Mouse (Mus musculus): Measurements from ENCODE around the gene Stat6.

The Stat6 gene

GRCm38 (mm10) chr10:127665366-127666181 lies 22.8 kb downstream of the Stat6 start:
- in situ Hi-C loops (cut with MboI; ENCODE audit: low pct_unique_long_range_greater_than_20kb in 1 of 2, low sequenced_read_pairs in 2 of 2, unreplicated experiment in 1 of 2) = no loop called here

- in situ Hi-C loops (cut with MboI; ENCODE audit: low pct_unique_long_range_greater_than_20kb in 1 of 2, low sequenced_read_pairs in 2 of 2, unreplicated experiment in 1 of 2) = no loop called here
These were observed 23.9 kb downstream of the Stat6 start, which contains the start of gene Nemp1 for GRCm38 (mm10) chr10:127666501-127667268. TSS of gene Nemp1 (plus strand) at chr10:127666901.

DNA sequence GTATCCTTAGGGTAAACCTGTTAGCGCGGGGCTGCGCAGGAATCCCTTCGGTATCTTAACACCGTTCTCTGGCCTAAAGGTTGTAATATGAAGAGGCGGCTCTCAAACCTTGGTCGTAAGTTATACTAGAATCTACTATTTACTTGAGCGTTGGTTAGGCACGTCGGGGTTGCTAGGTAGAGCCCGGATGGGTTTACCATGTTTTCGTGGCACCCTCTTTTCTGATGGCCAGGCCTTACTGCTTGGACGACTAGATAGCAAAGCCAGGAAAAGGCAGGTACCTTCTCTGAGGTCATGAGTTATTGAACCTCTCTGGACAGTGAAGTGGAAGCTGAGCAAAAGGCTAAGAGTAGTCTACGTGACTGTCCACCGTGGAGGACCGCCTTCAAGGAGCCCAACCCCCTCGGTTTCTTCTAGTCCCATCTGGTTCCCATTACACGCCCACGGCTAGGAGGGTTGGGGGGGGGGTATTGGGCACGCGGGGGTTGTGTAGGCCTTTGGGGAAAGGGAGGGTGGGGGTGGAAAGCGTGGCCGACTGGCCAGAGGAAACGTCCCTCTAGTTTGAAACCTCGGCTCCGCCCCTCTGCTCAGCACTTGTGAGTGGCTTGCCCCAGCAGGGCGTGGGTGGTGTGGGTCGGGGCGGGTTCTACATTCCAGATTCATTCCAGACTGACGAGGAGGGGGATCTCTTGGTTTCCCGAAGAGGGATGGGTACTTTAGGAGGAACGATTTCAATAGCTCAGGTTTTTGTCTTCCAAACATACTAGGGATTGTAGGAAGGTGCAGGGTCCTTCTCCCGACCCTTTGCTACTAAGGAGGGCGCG lies 24.7 kb downstream of the Stat6 start:
- in situ Hi-C loops (cut with MboI; ENCODE audit: low pct_unique_long_range_greater_than_20kb in 1 of 2, low sequenced_read_pairs in 2 of 2, unreplicated experiment in 1 of 2) = no loop called here

- in situ Hi-C loops (cut with MboI; ENCODE audit: low pct_unique_long_range_greater_than_20kb in 1 of 2, low sequenced_read_pairs in 2 of 2, unreplicated experiment in 1 of 2) = no loop called here
These were observed 25.6 kb downstream of the Stat6 start, which contains the start of gene Nab2 for GRCm38 (mm10) chr10:127668093-127669050. TSS of gene Nab2 (minus strand) at chr10:127668568.

GRCm38 (mm10) chr10:127669170-127669569 lies 26.4 kb downstream of the Stat6 start:
- in situ Hi-C loops (cut with MboI; ENCODE audit: low pct_unique_long_range_greater_than_20kb in 1 of 2, low sequenced_read_pairs in 2 of 2, unreplicated experiment in 1 of 2) = no loop called here

DNA sequence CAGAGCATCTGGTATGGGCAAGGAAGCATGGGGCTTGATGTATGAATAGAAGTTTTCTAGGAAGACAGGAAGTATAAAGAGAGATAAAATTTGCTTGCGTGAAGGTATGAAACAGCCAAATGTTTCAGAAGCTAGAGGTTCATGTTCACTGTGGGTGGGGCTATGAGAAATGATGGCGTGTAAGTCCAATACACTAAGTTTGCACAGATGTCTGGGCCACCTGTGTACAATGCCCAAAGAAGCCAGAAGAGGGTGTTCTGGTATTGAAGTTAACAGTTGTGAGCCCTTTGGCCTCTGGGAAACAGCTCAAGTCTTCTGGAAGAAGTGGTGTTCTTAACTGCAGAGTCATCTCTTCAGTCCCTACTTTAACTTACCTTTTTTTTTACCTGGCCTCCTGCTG lies 27.4 kb downstream of the Stat6 start:
- in situ Hi-C loops (cut with MboI; ENCODE audit: low pct_unique_long_range_greater_than_20kb in 1 of 2, low sequenced_read_pairs in 2 of 2, unreplicated experiment in 1 of 2) = no loop called here

- in situ Hi-C loops (cut with MboI; ENCODE audit: low pct_unique_long_range_greater_than_20kb in 1 of 2, low sequenced_read_pairs in 2 of 2, unreplicated experiment in 1 of 2) = no loop called here
These were observed 28.5 kb downstream of the Stat6 start for GRCm38 (mm10) chr10:127671276-127671675.

- in situ Hi-C loops (cut with MboI; ENCODE audit: low pct_unique_long_range_greater_than_20kb in 1 of 2, low sequenced_read_pairs in 2 of 2, unreplicated experiment in 1 of 2) = no loop called here
These were observed 31.4 kb downstream of the Stat6 start for GRCm38 (mm10) chr10:127674046-127674655.

DNA sequence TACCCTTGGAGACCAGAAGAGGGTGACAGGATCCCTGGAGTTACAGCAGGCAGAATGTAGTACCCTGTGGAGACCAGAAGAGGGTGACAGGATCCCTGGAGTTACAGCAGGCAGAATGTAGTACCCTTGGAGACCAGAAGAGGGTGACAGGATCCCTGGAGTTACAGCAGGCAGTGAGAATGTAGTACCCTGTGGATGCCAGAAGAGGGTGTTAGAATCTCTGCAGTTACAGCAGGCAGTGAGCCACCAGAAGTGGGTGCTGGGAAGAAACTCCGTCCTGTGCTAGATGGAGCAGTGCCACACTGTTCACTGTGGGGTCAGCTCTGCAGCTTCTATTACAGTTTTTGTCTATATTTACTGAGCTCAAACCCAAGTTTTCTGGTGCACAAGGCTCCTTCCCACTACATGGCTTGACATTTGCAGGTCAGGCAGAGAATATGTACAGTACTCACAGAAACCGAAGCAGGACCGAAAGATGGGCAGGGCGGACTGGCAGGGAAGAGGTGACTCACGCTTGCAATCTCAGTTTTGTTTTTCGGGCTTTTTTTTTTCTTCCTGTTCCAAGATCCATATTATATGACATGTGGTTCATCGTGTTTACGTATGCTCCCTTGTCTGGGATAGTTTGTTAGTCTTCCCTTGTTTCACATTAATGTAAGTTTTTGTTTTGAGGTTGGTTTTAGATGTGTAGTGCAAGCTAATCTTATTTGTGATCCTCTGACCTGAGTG lies 32.2 kb downstream of the Stat6 start:
- in situ Hi-C loops (cut with MboI; ENCODE audit: low pct_unique_long_range_greater_than_20kb in 1 of 2, low sequenced_read_pairs in 2 of 2, unreplicated experiment in 1 of 2) = no loop called here

DNA sequence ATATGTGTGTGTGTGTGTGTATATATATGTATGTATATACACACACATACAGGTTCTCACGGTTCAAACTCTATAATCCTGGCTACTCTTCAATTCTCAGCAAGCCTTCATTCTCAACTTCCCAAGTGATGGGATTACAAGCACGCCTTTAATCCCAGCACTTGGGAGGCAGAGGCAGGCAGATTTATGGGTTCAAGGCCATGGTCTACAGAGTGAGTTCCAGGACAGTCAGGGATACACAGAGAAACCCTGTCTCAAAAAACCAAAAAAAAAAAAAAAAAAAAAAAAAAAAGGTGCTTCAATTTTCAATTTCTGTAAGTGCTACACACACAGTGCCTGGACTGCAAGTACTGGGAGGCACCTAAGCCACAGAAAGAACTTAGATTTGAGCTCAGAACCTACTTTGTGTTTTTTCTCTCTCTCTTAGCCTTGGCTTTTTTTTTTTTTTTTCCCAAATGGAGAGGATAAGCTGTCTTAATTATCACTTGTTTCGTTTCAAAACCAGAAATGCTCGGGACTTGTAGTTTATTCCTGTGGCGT lies 33.1 kb downstream of the Stat6 start:
- in situ Hi-C loops (cut with MboI; ENCODE audit: low pct_unique_long_range_greater_than_20kb in 1 of 2, low sequenced_read_pairs in 2 of 2, unreplicated experiment in 1 of 2) = no loop called here

DNA sequence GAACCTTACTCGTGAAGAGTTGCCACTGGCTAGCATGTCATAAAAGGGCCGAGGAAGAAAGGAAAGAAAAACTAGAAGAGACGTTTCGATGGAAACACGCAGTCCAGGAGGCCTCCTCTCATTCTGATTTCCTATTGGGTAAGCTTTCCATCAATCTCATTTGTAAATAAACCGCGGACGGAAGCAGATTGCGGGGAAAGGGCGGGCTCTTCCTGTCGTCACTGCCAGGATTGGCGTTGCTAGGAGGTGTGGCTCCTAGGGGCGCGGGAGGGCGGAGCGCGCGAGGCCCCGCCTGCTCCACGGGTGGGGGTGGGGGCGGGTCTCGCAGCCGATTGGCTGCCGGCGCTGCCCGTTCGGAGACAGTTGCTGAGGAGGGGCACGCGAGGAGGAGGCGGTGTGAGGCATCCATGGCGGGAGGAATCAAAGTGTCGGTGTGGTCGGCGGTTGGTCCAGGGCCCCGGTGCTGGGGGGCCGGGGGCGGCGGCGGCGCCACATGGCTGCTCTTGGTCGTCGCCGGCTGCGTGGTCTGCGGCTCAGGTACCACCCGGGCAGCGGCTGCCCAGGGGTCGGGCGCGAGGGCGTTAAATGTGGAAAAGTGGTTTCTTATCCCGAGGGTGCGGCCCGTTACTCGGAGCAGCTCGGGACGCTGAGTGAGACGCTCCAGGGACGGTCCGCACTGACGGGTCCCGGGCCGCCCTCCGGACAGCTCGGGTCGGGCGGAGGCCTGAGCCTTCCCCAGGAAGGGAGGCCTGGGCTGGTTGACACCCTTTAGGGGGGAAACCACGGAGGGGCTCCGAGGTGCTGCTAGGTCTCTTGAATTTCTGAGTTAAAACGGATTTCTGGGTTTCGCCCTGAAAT lies 34.1 kb downstream of the Stat6 start:
- in situ Hi-C loops (cut with MboI; ENCODE audit: low pct_unique_long_range_greater_than_20kb in 1 of 2, low sequenced_read_pairs in 2 of 2, unreplicated experiment in 1 of 2) = no loop called here

DNA sequence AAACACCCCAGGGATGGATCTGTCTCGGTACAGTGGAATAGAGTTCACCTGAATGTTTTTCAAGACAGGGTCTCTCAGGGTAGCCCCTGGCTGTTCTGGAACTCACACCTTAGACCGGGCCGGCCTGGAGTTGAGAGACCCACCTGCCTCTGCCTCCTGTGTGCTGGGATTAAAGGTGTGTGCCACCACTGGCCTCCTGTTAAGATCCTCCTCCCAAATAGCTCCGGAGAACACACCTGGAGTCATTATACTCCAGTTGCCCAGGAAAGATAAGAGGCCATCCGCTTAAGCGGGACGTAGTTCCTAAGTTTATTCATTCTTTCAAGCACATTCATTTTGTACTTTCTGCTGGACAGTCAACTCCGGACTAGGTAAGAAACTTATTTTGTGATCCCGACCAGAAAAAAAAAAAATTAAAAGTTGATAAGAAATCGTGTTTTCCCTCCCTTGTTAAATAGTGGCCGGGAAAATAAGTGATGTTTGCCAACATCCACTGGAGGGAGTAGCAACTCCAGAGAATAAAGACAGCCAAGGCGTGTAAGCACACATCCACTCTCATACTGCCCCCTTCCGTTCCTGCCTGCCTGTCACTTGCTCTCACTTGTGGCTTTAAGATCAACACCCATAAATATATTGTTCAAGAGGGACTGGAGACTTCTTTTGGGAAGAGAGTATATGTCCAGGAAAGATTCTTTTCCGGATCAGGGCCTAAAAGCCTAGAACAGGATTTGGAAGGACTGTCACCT lies 35.0 kb downstream of the Stat6 start:
- in situ Hi-C loops (cut with MboI; ENCODE audit: low pct_unique_long_range_greater_than_20kb in 1 of 2, low sequenced_read_pairs in 2 of 2, unreplicated experiment in 1 of 2) = no loop called here

DNA sequence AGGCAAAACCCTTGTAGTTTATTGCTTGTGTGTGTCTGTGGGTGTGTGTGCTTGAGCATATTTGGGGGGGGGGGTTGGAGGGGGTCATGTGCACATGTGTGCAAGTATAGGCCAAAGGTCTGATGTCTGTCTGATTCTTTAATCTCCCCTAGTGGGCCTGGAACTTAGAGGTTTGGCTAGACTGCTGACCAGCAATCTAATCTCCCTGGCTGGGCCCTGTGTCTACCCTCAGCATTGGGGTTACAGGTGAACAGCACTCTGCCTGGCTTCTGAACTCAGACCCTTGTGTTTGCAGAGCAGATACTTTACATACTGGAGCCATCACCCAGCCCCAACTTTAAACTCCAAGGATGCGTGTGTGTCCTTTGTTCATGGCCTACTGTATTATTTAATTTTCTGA lies 36.4 kb downstream of the Stat6 start:
- in situ Hi-C loops (cut with MboI; ENCODE audit: low pct_unique_long_range_greater_than_20kb in 1 of 2, low sequenced_read_pairs in 2 of 2, unreplicated experiment in 1 of 2) = no loop called here

DNA sequence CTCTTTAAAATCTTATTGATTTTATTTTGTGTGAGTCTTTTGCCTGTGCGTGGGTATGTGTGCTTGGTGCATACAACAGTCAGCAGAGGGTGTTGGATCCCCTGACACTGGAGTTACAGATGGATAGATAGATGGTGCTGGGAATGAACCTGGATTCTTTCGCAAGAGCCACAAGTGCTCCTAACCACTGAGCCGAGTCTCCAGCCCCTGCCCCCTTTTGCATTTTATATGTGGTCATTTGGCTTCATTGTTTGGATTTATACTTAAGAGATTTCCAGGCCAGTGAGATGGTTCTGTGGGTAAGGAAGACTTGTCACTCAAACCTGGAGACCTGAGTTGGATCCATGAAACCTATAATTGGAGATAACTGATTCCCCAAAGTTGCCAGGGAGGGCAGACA lies 37.1 kb downstream of the Stat6 start:
- in situ Hi-C loops (cut with MboI; ENCODE audit: low pct_unique_long_range_greater_than_20kb in 1 of 2, low sequenced_read_pairs in 2 of 2, unreplicated experiment in 1 of 2) = no loop called here

- in situ Hi-C loops (cut with MboI; ENCODE audit: low pct_unique_long_range_greater_than_20kb in 1 of 2, low sequenced_read_pairs in 2 of 2, unreplicated experiment in 1 of 2) = no loop called here
These were observed 40.1 kb downstream of the Stat6 start for GRCm38 (mm10) chr10:127682886-127683285.

Measured in mouse embryonic stem cell (cell line).